Mouse (Mus musculus): ENCODE data around the gene 2700081O15Rik.
"Not testable (repeated sequence)": the region's sequence is repeated elsewhere in the genome, so short reads cannot be mapped to it uniquely, and the experiment has no call there.

2700081O15Rik gene

DNA sequence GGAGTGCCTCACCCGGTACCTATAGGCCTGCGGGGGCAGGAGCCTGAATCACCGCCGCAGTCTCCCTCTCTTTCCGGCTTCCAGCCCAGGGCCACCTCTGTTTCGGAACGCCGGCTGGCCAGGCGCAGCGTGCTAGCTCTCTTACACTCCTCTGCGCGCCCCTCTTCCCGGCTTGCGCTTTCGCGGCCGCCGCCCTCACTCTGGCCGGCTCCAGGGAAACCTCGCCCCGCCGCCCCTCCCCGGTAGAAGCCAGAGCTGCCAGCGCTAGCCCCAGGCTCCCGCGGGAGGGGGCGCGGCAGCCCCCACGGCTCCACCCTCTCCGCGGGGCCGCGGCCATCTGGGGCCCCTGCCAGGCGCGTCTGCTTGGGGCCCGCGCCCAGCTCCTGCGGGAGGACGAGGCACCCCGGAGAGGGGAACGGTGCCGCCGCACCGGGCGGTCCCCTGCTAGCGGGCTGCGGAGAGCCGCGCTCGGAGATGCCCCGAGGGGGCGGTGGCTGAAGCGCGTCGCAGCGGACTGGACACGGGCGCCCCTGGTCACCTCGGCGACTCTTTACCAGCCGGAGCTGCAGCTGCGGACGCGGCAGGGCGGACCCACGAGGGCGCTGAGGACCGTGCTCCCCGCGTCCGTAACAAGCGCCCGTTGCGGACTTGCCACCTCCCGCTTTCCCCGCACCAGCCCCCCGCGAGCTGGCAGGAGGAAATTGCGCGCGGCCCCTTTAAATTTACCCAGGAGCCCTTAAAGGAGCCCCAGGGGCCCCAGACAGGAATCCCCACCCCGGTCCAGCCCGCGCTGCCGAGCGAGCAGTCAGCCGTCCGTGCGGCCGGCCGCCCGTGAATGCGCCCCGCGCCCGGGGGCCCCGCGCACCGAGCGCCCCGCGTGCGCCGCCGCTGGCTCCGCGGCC, at the start of gene 2700081O15Rik:
2700081O15Rik (plus strand) TSS at position 792 of the 902 bp plus-strand sequence.
- in situ Hi-C loops (cut with MboI) = loop anchor here (10.0 to 25.0 kb wide), 2 partner anchors 152 to 355 kb away; partner anchors contain the start of genes Macrod1 and Rcor2

DNA sequence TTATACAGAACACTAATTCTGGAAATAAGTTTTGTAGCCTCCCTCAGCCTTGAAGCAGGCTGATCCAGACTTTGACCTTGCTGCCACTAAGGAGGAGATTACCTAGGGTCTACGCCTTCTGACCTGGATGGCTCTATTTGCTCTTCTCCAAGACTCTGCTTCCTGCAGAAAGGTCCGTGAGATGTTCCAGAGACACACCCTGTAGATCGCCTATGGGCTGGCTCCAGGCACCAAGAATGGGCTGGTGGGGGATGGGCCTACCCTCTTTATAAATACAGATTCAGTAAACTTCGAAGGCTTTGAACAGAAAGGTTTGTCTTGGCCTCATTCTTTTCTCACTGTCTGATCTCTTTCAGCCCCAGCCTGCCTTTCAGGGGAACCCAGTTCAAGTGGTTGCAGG, 48.0 kb upstream of the 2700081O15Rik start:
- in situ Hi-C loops (cut with MboI) = not testable (repeated sequence)

DNA sequence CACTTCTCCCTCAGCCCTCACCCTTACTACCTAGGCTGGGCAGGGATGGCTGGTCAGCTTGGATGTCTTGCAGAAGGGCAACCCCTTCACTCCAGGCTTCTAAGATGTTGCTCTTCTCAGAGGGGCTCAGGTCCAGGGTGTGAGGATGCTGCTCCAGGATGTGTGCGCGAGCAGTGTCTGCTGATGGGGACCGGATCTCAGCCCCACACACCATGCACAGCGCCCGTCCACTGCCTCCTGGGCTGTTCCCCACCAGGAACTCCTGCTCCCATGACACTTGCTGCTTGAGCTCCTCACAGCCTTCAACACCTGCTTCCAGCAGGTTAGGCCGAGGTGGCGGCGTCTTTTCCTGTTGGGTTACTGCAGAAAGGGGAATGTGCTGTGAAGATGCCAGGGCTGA, 42.9 kb upstream of the 2700081O15Rik start:
- in situ Hi-C loops (cut with MboI) = no loop called here

DNA sequence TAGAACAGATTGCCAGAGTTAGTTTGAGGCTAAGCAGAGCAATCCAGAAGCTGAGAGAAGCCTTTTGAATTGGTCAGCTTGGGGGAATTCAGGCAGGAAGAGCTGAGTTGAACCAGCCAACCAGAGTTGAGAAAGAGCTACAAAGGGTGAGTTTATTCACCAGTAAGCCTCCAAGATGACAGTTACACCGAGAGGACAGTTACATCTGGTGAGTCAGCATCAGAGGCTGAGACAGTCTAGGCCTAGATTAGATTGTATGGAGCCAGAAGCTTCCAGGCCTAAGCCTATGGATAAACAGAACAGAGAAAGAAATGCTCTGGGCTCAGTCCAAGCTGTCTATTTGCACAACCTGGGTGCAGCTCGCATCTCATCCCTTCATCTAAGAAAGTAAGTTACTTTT, 39.8 kb upstream of the 2700081O15Rik start:
- in situ Hi-C loops (cut with MboI) = no loop called here

DNA sequence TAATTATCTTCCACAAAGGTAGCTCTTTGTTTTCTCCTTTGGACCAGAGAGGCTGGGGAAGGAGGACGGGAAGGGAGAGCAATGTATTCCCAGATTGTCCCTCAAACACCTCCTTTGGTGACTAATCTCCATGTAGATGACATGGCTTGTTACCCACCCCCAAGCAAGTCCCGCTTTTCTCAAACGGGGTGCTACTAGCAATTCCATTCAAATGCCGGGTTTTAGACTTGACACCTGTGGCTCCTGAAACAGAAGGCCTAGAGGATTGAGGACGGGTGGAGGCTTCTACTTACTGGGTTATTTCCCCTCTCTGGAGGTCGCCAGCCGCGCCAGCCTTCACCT, 35.5 kb upstream of the 2700081O15Rik start:
- in situ Hi-C loops (cut with MboI) = no loop called here

DNA sequence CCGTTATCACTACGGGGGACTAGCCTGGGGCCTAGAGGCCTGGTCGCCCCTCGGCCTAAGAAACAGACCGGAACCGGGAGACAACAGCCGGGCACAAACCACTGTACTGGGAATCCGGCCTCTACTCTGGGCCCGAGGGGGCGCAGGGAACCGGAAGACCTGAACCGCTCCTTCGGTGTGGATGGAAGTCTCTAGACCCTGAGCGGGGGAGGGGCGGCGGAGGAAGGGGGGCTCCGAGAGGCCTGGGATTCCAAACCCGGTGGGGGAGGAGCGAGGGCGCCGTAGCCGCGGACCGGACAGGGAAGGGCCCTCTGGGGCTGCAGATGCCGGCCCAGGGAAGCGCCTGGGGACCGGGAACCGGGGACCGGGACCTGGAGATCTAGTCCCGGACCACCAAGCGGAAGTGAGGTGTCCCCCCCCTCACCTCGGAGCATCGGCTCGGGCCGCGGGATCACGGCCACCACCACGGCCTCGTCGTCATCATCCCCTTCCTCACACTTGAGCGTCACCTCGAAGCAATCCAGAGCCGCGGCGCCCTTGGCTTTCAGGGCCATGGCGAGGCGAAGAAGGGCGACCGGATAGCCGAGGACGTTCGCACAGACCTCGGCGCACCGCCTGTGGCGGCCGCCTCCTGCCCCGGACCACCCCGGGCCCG, 35.0 kb upstream of the 2700081O15Rik start:
- in situ Hi-C loops (cut with MboI) = no loop called here

DNA sequence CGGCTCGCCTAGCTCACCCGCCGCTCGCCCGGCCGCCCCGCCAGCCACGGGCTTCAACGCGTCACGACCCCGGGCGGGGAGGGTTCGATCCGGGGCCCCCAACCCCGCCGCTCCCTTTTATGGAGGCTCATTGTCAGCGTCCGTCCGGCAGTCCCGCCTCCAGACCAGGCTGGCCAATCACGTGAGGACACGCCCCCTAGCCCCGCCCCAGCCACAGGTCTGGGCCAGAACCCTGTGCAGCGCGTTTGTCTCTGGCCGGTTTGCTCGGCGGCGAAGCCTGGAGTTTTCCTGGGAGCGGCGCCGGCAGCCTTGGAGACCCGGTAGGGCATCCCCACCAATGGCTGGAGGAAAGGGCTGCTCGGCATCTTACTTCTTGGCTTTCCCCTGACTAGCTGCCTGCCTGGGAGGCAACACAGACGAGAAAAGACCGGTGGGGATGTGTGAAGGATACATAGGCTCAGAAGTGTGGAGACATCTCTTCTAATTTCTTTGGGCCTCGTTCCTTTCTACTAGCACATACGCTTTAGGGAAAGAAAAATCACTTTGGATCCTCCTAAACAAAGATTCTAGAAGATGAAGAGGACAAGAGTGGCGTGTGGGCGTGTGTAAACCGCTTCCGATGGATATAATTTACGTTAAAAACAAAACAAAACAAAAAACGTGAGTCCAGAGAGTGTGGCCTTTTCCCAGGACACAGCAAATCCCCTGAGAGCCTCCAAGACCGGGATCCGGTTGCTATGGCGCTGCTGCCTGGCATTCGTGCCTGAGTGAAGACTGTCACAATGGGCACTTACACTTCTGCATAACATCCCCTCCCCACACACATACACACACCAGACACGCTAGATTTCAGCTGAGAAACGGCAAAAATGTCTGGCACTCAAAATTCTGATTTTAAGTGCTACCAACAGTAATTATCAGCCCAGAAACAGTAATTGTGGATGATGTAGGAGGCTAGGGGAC, 34.2 kb upstream of the 2700081O15Rik start, which contains the start of gene Spindoc:
Spindoc (minus strand) TSS at position 92 of the 963 bp plus-strand sequence.
- in situ Hi-C loops (cut with MboI) = no loop called here

DNA sequence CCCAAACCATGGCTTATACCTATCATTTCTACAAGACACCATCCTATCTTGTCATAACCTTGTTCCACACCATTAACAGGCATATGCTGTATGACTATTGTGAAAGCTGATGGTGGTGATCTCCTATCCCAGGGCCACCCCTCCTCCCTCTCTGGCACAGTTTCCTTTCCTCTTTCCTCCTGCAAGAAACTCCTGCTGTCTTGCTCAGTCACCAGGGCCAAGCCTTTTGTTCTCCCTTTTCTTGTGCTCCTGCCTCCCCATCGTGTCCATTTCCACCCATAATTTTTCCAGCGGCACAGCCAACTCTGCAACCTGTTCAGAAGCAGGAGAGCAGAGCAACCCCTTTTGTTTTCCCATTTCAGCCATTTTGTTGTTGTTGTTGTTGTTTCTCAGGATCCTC, 31.4 kb upstream of the 2700081O15Rik start:
- in situ Hi-C loops (cut with MboI) = no loop called here

DNA sequence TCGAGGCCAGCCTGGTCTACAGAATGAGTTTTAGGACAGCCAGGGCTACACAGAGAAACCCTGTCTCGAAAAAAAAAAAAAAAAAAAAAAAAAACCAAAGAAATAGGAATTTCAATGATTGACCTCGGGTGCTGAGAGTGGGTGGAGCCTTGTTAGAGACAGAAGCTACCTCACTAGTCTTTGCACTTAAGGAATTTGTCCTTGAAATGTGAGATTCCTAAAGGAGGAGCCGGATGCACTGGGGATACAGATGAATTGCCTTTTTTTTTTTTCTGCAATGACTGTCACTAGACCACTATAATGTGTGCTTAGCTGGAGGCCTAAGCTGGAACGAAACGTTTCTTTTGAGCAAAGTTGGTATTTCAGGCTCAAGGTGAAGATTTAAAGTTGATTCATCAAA, 28.9 kb upstream of the 2700081O15Rik start:
- in situ Hi-C loops (cut with MboI) = no loop called here

DNA sequence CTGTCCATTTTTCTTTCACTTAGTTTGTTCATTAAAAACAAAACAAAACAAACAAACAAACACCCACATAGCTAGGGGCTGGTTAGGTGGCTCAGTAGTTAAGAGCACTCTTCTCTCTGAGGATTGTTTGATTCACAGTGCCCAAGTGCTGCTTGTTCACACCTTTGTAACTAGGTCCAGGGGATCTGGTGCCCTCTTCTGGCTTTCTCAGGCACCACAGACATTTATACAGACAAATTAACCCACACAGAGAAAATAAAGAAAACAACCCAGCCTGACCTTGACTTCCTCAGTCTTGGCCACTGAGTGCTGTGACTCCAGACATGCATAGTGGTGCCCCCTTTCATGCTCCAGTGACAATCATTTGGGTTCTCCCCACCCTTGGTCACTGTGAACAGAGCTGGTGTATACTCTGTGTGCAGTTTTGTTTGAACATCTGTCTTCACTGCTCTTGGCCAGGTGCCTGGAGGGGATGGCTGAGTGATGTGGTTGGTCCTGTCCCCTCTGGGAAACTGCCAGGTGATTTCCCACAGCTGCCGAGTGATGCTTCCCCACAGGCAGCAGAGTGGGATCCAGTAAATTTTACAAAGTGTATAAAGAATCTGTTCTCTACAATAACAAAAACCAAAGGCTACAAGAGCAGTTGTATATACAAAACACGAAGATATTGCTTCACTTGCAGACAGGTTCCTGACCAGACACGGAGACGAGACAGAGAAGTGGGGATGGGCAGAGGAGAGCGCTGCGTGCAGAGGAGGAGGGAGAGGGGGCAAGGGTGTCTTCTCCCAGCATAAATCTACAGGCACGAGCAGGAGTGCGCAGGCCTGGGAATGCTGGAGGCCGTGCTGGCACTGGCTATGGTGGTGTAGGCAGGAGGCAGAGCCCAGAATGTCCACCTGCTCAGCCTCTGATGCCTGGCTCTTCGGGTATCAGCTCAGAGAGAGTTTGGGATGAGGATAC, 20.3 kb upstream of the 2700081O15Rik start:
- in situ Hi-C loops (cut with MboI) = not testable (repeated sequence)

DNA sequence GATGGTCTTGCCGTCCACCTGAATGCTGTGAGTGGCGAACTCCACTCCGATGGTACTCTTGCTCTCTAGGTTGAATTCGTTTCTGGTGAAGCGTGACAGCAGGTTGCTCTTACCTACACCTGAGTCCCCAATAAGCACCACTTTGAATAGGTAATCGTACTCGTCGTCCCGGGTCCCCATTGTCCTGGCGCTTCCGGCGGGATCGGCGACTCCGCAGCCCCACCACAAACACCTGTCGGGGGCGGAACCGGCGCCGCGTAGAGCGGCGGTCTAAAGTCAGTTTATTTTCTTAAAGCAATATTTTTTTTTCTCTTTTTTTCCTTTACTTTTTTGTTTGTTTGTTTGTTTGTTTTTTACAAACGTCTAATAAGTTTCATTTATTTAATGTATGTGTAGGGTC, 18.5 kb upstream of the 2700081O15Rik start:
- in situ Hi-C loops (cut with MboI) = not testable (repeated sequence)

DNA sequence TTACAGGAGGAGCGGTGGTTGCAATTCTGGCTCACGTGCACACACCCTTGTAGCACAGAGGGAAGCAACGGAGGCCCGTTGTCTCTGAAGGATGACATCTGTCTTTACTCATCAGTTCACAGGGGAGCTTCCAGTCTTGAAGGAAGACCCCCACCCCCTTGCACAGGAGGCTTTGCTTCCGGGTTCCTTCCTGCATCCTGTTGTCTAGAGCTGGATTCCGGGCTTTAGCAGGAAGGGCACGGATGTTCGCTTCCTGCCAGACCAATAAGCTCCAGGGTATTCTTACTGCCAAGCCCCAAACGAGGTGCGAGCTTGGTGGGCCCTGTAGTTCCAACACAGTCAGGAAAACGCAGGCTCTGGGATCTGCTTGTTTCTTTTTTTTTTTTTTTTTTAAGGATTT, 16.8 kb upstream of the 2700081O15Rik start:
- in situ Hi-C loops (cut with MboI) = loop anchor here (25.0 kb wide), 1 partner anchor 338 kb away; the partner anchor contains the start of gene Macrod1

DNA sequence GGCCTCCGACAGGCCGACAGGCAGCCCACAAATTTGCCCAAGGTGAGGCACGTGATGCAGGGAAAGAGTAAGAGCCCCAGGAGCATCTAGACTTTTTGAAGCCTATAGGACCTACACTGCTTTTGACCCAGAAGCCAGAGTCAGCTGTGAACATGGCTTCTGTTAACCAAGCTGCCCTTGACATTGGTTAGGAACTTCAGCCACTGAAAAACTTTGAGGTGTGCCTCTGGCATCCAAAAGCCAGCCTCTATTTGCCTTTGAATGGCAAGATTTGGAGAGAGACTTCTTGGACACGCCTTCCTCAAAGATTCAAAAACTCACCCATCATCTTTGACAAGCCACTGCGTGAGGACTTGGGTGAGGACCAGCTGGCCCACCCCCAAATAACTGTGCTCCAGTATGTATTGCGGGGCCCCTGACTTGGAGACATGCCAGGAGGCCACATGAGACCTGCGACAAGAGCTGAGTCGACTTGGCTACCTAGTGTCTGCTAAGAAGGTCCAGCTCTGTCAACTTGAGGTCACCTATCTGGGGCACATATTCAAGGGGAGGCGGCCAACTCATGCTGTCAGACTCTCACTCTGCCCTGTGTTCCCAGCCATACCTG, 12.7 kb upstream of the 2700081O15Rik start:
- in situ Hi-C loops (cut with MboI) = loop anchor here (25.0 kb wide), 1 partner anchor 342 kb away; the partner anchor contains the start of gene Macrod1

DNA sequence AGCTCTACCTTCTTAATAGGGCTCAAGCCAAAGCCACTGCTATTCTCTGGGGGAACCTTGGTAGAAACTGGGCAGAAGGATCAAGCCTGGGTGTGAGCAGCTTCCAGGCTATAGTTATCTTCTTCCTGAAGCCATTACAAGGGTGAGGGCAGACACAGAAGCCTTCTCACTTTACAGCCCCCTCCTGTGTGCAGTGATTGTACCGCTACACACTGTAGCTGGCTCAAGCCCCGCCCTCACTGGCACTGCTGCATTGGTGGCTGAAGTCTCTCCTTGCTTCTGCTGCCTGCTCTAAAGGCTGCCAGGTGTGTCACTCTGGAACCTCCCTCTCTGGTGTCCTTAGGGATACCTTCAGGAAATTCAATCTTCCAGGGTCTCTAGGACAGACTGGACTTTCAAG, 5.1 kb upstream of the 2700081O15Rik start:
- in situ Hi-C loops (cut with MboI) = loop anchor here (10.0 to 25.0 kb wide), 2 partner anchors 148 to 350 kb away; partner anchors contain the start of genes Macrod1 and Rcor2

DNA sequence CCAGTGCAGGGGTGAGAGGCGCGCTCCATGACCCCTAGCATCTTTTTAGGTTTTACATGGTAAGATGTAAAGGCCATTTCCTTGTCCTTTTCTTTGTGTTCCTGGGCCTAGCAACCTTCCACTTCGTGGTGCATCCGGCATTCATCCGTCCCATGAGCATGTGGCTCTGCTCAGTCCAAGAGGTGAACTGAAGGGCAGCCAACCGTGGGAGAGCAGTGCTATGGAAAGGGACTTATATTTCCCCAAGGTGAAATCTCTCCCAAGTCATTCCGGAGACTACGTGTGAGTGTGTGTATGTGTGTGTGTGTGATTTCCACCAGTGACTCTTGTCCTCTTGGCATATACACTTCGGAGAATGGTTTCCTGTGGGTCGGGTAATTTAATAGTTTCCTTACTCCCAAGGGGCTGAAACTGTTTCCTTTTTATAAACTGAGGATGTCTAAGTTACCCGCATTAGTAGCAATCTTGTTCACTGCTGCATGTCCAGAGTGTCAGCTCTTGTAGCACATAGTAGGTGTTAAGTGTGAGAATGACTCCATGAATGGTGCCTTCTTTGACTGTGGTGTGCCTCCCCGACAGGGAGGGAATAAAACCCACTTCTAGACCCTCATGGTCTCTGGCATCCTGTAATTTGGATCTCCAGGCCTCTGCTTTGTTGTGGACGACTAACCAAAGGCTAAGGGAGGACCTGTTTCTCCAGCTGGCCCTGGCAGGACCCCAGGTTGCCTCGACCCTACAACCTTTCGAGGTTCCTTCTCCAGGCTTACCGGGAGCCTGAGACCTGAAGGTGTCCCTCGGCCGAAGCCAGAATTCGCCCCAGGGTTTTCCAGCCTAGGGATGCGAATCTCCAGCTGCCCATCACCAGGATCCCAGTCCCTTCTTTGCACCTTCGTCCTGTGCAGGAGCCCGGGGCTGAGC, 1.2 kb upstream of the 2700081O15Rik start:
- in situ Hi-C loops (cut with MboI) = loop anchor here (10.0 to 25.0 kb wide), 2 partner anchors 151 to 354 kb away; partner anchors contain the start of genes Macrod1 and Rcor2

DNA sequence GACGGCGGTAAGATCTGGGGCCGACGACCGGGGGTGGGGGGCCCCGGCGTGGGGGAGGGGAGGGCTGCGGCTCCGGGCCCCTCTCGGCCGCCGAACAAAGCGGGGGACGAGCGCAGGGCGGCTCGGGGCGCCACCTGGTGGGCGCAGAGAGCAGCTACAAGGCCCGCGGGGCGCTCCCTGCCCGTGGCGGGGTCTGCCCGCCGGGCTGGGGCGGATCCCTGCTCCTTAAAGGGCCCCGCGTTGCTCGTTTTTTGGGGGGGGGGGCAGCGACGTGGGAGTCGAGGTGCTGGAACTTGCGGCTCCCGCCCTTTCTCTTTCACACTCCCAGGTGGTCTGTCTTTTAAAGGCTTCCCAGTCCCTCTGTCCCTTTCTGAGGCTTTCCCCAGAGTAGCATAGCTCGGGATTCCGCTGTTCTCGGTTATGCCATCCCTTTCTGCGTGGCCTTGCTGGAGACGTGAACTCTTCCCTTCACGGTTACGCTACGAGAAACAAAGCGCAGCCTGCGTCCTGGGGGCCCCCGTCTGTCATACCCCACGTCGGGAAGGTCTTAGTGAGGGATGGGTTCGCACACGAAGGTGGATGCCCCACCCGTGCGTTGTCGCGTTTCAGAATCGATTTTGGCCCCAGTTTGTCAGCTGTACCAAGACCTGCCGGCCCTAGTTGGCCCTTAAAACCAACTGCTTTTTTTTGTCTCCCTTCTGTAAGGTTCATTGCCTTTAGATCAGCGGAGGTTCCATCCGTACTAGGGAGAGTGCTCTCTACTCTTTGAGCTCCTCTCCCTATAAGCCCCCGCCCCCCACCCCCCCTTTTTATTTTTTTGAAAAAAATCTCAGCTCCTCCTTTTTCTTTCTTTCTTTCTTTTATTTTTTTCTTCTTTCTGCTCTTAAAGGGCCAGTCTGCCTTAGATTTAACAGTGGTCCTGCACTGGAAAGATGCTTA, 755 bp downstream of the 2700081O15Rik start:
- in situ Hi-C loops (cut with MboI) = loop anchor here (10.0 to 25.0 kb wide), 2 partner anchors 153 to 356 kb away; partner anchors contain the start of genes Macrod1 and Rcor2

DNA sequence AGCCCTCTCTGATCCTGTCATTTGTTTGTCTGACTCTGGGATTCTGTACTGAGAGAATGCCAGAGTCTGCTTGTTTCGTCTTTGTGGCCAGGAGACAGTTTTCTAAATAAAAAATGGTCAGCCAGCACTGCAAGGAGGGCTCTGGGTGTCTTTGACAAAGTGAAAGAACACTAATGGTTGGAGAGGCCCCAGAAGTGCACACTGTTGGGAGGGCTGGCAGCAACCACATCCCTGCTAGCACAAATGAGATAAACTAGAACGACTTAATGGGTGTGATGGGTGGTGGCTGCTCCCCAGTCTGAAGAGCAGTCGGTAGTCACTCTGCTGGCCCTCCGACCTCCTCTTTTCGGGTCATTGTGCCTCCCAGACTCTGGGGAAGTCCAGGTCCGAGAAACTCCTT, 1.7 kb downstream of the 2700081O15Rik start:
- in situ Hi-C loops (cut with MboI) = loop anchor here (10.0 to 25.0 kb wide), 2 partner anchors 154 to 357 kb away; partner anchors contain the start of genes Macrod1 and Rcor2
